Mouse (Mus musculus): Measurements from ENCODE around the gene Slc17a4. TPM values are rescaled to one million over a fixed set of nuclear protein-coding genes. Genes with fewer than 3 reads are reported as not detected.
A peak's percentile ranks its signal among the peaks of the same experiment; 100 is the strongest.

The Slc17a4 gene
- polyA plus RNA-seq, 1 experiment from 2014 or later: 0.10 TPM

DNA sequence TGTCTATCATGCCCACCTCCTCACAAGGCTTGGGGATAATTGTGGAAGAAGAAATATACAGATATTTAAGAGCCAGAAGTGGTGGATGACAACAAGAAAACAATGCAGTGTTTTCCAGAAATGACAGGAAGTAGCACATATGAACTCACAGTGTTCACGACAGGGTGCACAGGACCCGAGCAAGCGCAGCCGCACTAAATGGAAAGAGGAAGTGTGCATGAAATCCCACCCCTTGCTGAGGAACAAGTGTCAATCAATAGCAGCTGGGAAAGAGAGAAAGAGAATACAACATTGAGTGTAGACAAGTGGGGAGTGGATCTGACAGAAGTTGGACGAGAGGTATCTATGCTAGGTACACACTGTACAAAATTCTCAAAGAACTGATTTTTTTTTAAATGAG is 3.5 kb downstream of the Slc17a4 start:
- H3K27ac ChIP-seq (replicated peaks; ENCODE audit: low read depth, low read length): no peak overlapping the region
- DNase-seq (ENCODE audit: low spot score): no peak
- H3K9ac ChIP-seq (ENCODE audit: low read depth, low read length): no peak overlapping the region
- WGBS: 81% methylated on average over 5 of the region's 5 CpGs
- no peaks in the 10 kb centered on the region for H3K27me3 ChIP-seq (replicated peaks; ENCODE audit: control insufficient read depth, insufficient read depth, low read length)
- no peaks in the 10 kb centered on the region for H3K9me3 ChIP-seq (ENCODE audit: control insufficient read depth, low read length)
- H3K4me3 ChIP-seq (ENCODE audit: low read depth, low read length): no peak overlapping the region
- no peaks in the 10 kb centered on the region for H3K4me1 ChIP-seq (ENCODE audit: control insufficient read depth, insufficient read depth, low read length)
- no peak for ATAC-seq (ENCODE audit: low read depth)
- H3K36me3 ChIP-seq (ENCODE audit: control insufficient read depth, insufficient read depth, low read length): no peaks in the 10 kb centered on the region
- H3K4me2 ChIP-seq (ENCODE audit: low read depth, low read length): no peak overlapping the region

DNA sequence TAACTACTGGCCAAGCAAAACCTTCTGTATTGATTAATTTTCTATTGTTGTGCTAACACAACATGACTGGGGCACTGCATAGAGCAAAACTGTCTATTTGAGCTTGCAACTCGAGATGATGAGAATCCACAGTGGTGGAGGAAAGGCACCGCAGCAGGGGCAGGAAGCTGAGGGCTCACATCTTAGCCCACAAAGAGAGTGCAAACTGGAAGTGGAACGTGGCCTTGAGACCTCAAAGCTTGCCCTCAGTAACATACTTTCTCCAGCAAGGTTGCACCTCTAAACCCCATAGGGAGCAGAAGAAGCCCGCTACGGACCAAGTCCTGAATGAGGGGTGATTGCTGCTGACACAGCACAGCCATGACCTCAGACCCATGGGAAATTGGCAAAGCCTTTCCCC is 4.7 kb downstream of the Slc17a4 start:
- ATAC-seq (ENCODE audit: low read depth) (no peak), DNase-seq (ENCODE audit: low spot score) (no peak)
- Histone ChIP-seq H3K4me2 (ENCODE audit: low read depth, low read length) (no peak overlapping the region), H3K27me3 (replicated peaks; ENCODE audit: control insufficient read depth, insufficient read depth, low read length) (no peaks in the 10 kb centered on the region), H3K9me3 (ENCODE audit: control insufficient read depth, low read length) (no peaks in the 10 kb centered on the region), H3K27ac (replicated peaks; ENCODE audit: low read depth, low read length) (no peak overlapping the region), H3K36me3 (ENCODE audit: control insufficient read depth, insufficient read depth, low read length) (no peaks in the 10 kb centered on the region), H3K9ac (ENCODE audit: low read depth, low read length) (no peak overlapping the region), H3K4me3 (ENCODE audit: low read depth, low read length) (no peak overlapping the region), H3K4me1 (ENCODE audit: control insufficient read depth, insufficient read depth, low read length) (no peaks in the 10 kb centered on the region)
- WGBS: 79% methylated on average over 5 of the region's 5 CpGs

DNA sequence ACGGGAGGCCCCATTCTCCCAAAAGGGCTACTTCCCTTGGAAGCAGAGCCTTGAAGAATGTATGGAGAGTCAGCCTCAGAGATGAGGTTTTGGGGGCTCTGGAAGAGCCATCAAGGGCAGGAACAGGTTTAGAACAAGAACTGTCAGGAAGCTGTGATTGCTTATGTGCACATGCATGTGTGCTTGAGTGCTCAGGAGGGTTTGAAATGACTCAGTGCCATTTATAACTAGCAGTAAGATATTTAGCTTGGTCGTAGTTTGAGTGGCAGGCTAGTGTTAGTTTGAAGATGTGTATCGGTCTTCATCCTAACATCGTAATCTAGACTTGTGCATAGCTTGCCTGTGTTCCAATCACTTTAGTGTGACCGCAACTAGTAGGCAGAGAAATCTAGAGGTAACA is 7.9 kb downstream of the Slc17a4 start:
- WGBS: 94% methylated on average over 5 of the region's 5 CpGs
- Histone ChIP-seq H3K4me2 (ENCODE audit: low read depth, low read length) (no peak overlapping the region), H3K4me1 (ENCODE audit: control insufficient read depth, insufficient read depth, low read length) (no peaks in the 10 kb centered on the region), H3K9ac (ENCODE audit: low read depth, low read length) (no peak overlapping the region), H3K36me3 (ENCODE audit: control insufficient read depth, insufficient read depth, low read length) (no peaks in the 10 kb centered on the region), H3K9me3 (ENCODE audit: control insufficient read depth, low read length) (no peaks in the 10 kb centered on the region), H3K27me3 (replicated peaks; ENCODE audit: control insufficient read depth, insufficient read depth, low read length) (no peaks in the 10 kb centered on the region), H3K4me3 (ENCODE audit: low read depth, low read length) (no peak overlapping the region), H3K27ac (replicated peaks; ENCODE audit: low read depth, low read length) (no peak overlapping the region)
- DNase-seq (ENCODE audit: low spot score) (no peak), ATAC-seq (ENCODE audit: low read depth) (no peak)

DNA sequence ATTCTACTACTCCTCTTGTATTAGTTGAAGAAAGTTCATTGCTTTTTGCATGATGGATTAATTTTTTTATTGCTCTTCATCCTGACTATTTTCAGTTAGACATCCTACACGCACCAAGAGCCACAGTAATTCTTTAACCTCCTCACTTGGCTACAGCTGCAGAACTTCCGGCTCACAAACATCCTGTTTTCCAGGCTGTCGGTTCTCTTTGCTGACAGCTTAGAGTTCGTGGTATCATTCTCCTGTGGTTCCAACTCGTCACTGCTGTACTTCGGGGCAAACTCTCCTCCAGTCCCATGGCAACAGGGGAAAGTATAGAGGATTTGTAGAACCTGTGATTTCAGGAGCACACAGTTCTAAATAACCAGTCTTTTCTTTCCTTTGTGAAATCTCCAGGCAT is 16.6 kb downstream of the Slc17a4 start:
- H3K36me3 ChIP-seq (ENCODE audit: control insufficient read depth, insufficient read depth, low read length): no peaks in the 10 kb centered on the region
- no peak for ATAC-seq (ENCODE audit: low read depth)
- 41% methylated on average over 6 of the region's 6 CpGs for WGBS
- no peaks in the 10 kb centered on the region for H3K27me3 ChIP-seq (replicated peaks; ENCODE audit: control insufficient read depth, insufficient read depth, low read length)
- H3K4me2 ChIP-seq (ENCODE audit: low read depth, low read length): no peak overlapping the region
- no peak overlapping the region for H3K27ac ChIP-seq (replicated peaks; ENCODE audit: low read depth, low read length)
- no peaks in the 10 kb centered on the region for H3K4me1 ChIP-seq (ENCODE audit: control insufficient read depth, insufficient read depth, low read length)
- DNase-seq (ENCODE audit: low spot score): no peak
- no peak overlapping the region for H3K9ac ChIP-seq (ENCODE audit: low read depth, low read length)
- no peak overlapping the region for H3K4me3 ChIP-seq (ENCODE audit: low read depth, low read length)
- H3K9me3 ChIP-seq (ENCODE audit: control insufficient read depth, low read length): no peaks in the 10 kb centered on the region

DNA sequence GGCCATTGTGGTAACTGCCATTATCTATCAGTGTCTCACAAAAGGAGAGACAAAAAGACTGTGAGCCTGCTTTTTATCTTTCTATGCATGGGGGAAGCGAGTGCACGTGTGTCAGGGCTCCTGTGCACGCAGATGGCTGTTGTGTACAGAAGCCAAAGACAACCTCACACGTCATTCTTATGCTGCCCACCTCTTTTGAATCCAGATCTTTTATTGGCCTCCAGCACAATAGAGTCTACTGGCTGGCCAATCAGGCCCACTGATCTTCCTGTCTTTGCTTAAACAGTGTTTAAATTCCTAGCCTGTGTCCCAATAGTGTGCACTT is 21.6 kb downstream of the Slc17a4 start:
- Histone ChIP-seq H3K4me2 (ENCODE audit: low read depth, low read length) (no peak overlapping the region), H3K9me3 (ENCODE audit: control insufficient read depth, low read length) (no peaks in the 10 kb centered on the region), H3K27ac (replicated peaks; ENCODE audit: low read depth, low read length) (no peak overlapping the region), H3K9ac (ENCODE audit: low read depth, low read length) (no peak overlapping the region), H3K4me1 (ENCODE audit: control insufficient read depth, insufficient read depth, low read length) (no peaks in the 10 kb centered on the region), H3K4me3 (ENCODE audit: low read depth, low read length) (no peak overlapping the region), H3K27me3 (replicated peaks; ENCODE audit: control insufficient read depth, insufficient read depth, low read length) (no peaks in the 10 kb centered on the region), H3K36me3 (ENCODE audit: control insufficient read depth, insufficient read depth, low read length) (no peaks in the 10 kb centered on the region)
- peak; percentile 34 for DNase-seq (ENCODE audit: low spot score)
- 53% methylated on average over 4 of the region's 4 CpGs for WGBS
- ATAC-seq (ENCODE audit: low read depth): no peak; the same call in 1 of the 2 replicates

DNA sequence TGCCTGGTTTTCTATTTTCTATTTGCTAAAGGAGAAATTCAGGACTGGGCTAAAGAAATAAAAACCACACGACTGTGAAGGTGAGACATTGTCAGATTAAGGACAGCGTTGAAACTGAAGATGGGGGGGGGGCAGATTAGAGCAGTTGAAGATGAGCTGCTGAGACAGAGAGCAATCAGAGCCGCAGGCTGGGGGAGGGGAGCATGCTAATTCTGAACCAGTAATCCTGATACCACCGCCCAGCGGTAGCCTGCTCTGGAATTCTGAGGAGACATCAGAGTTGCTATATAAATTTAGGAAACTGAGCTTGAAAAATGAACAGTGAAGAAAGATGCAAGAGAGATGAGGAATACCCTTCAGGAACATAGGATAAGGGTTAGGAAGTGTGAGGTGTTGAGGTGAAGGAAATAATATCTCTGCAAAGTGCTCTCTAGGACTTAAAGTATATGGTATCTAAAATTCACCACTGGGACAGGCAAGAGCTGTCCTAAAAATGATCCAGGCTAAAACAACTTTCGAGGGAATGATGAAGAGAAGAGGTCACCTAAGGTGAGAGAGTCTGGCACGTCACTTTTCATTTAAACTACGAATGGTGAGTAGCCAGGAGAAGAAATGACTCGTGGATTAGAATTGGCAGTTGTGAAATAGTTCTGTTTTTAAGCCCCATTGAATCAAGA is 22.1 kb downstream of the Slc17a4 start:
- H3K9ac ChIP-seq (ENCODE audit: low read depth, low read length): no peak overlapping the region
- no peaks in the 10 kb centered on the region for H3K36me3 ChIP-seq (ENCODE audit: control insufficient read depth, insufficient read depth, low read length)
- ATAC-seq (ENCODE audit: low read depth) (no peak), DNase-seq (ENCODE audit: low spot score) (no peak)
- H3K4me1 ChIP-seq (ENCODE audit: control insufficient read depth, insufficient read depth, low read length): no peaks in the 10 kb centered on the region
- no peak overlapping the region for H3K27ac ChIP-seq (replicated peaks; ENCODE audit: low read depth, low read length)
- no peaks in the 10 kb centered on the region for H3K27me3 ChIP-seq (replicated peaks; ENCODE audit: control insufficient read depth, insufficient read depth, low read length)
- H3K9me3 ChIP-seq (ENCODE audit: control insufficient read depth, low read length): no peaks in the 10 kb centered on the region
- H3K4me2 ChIP-seq (ENCODE audit: low read depth, low read length): no peak overlapping the region
- no peak overlapping the region for H3K4me3 ChIP-seq (ENCODE audit: low read depth, low read length)
- 31% methylated on average over 9 of the region's 9 CpGs for WGBS

DNA sequence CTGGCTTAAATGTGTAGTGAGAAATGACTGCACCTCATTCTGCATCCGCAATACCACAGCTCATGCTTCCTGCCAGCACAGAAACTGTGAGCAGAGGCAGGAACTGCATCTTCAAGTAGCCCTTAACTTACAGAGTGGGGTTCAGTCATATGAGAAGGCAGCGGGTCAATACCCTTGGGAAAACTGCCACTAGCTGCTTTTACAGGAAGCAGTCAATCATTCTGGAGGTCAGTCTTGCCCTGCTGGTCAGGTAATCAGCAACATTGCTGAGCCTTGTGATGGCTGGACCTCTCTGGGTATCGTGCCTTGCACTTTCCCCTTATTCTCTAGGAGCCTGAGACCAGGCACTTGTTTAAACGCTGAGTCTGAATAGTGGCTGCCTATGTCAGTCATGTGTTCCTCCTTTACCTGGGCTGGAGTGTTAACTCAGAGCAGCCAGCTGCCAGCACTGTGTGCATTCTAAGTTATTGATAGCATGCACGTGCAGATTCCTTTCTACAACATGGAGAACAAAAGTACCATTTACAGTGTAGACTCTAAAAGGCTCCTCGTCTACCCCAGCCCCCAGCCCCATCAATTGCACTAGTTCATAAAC is 25.7 kb downstream of the Slc17a4 start:
- 42% methylated on average over 6 of the region's 6 CpGs for WGBS
- H3K4me2 ChIP-seq (ENCODE audit: low read depth, low read length): no peak overlapping the region
- ATAC-seq (ENCODE audit: low read depth): no peak
- no peak for DNase-seq (ENCODE audit: low spot score)
- no peak overlapping the region for H3K9ac ChIP-seq (ENCODE audit: low read depth, low read length)
- no peaks in the 10 kb centered on the region for H3K4me1 ChIP-seq (ENCODE audit: control insufficient read depth, insufficient read depth, low read length)
- no peaks in the 10 kb centered on the region for H3K9me3 ChIP-seq (ENCODE audit: control insufficient read depth, low read length)
- H3K36me3 ChIP-seq (ENCODE audit: control insufficient read depth, insufficient read depth, low read length): no peaks in the 10 kb centered on the region
- H3K27ac ChIP-seq (replicated peaks; ENCODE audit: low read depth, low read length): no peak overlapping the region
- no peak overlapping the region for H3K4me3 ChIP-seq (ENCODE audit: low read depth, low read length)
- no peaks in the 10 kb centered on the region for H3K27me3 ChIP-seq (replicated peaks; ENCODE audit: control insufficient read depth, insufficient read depth, low read length)

DNA sequence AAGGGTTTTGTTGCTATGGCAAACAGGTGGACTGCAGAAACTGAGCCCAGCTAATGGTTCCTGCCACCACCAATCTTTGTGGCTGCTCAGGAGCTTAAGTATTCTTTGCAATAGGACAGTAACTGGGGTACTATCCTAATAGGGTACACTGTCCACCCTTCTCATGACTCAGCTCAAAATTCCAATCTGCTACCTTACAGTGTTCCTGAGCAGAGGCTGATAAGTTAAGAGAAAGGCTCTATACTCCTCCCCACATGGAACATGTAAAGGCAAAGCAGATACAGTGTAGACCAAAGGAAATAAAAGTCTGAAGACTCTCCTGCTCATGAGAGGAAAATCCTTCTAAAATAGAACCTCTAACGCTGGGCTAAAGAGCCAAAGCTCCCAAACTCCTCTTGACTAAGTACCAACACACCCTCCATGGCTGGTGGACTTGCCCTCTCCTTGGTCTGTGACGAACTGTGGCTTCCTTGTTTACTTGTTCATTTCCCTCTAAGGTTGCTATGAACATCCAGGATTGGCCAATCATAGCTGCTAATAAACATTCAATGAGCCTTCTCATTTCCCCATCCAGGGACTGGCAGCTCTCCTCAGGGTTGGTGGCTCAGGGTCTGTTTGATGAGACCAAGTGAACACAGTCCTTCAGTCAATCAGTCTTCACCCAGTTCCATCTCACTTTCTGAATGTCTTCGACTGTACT is 27.6 kb downstream of the Slc17a4 start:
- Histone ChIP-seq H3K36me3 (ENCODE audit: control insufficient read depth, insufficient read depth, low read length) (no peaks in the 10 kb centered on the region), H3K27ac (replicated peaks; ENCODE audit: low read depth, low read length) (no peak overlapping the region), H3K9ac (ENCODE audit: low read depth, low read length) (no peak overlapping the region), H3K4me1 (ENCODE audit: control insufficient read depth, insufficient read depth, low read length) (no peaks in the 10 kb centered on the region), H3K4me2 (ENCODE audit: low read depth, low read length) (no peak overlapping the region), H3K9me3 (ENCODE audit: control insufficient read depth, low read length) (no peaks in the 10 kb centered on the region), H3K4me3 (ENCODE audit: low read depth, low read length) (no peak overlapping the region), H3K27me3 (replicated peaks; ENCODE audit: control insufficient read depth, insufficient read depth, low read length) (no peaks in the 10 kb centered on the region)
- no peak for DNase-seq (ENCODE audit: low spot score)
- ATAC-seq (ENCODE audit: low read depth): no peak
- 92% methylated on average over 3 of the region's 3 CpGs for WGBS

DNA sequence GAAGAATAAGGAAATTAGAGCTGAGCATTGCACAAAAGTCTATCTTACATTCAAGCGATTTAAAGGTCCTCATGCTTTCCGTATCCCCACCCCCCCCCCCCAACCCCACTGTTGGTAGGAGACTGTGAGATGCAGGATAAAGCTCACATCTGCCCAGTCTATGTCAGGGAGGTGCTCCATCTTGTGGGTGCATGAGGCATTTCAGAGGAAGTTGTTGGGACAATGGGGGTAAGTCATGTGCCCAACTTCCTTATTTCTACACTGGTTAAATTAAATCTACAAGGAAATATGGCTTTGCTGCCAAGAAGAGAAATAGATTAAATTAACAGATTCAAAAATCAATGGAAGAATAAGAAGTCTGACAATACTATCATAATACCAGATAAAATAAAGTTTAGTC is 29.3 kb downstream of the Slc17a4 start:
- no peak overlapping the region for H3K4me2 ChIP-seq (ENCODE audit: low read depth, low read length)
- H3K36me3 ChIP-seq (ENCODE audit: control insufficient read depth, insufficient read depth, low read length): no peaks in the 10 kb centered on the region
- ATAC-seq (ENCODE audit: low read depth): peak; percentile 67; the same call in 1 of the 2 replicates
- no peak overlapping the region for H3K27ac ChIP-seq (replicated peaks; ENCODE audit: low read depth, low read length)
- no peaks in the 10 kb centered on the region for H3K27me3 ChIP-seq (replicated peaks; ENCODE audit: control insufficient read depth, insufficient read depth, low read length)
- no peak overlapping the region for H3K9ac ChIP-seq (ENCODE audit: low read depth, low read length)
- WGBS: 33% methylated on average over 2 of the region's 2 CpGs
- H3K4me1 ChIP-seq (ENCODE audit: control insufficient read depth, insufficient read depth, low read length): no peaks in the 10 kb centered on the region
- H3K9me3 ChIP-seq (ENCODE audit: control insufficient read depth, low read length): no peaks in the 10 kb centered on the region
- H3K4me3 ChIP-seq (ENCODE audit: low read depth, low read length): no peak overlapping the region
- DNase-seq (ENCODE audit: low spot score): peak; percentile 38

Measured in embryonic facial prominence, embryonic 14.5 days (tissue).